ENCODE assay signal across 25 mouse cellular contexts in genomic region chr6:8640863-8641262, GRCm38 (mm10).
DNase-seq lines count a peak whose midpoint lies in the region; ATAC-seq and TF ChIP-seq lines count a peak whose summit lies in the region.
"Had no signal": no experiment of that assay in that cellular context is flagged by ENCODE, and none has a peak within 500 bp of the region (broad histone marks: within the 10 kb centered on the region; RNA-seq: fewer than 3 reads in every experiment).

No protein-coding gene starts in this region.

- ATAC-seq in forebrain, embryonic 11.5 days (replicated peaks; ENCODE audit: low FRiP score) = no peak
- 0 out of 2 replicates have a peak, but pooled peaks have one; percentile 26 for ATAC-seq in megakaryocyte progenitor cell, adult 5-6 weeks (replicated peaks; ENCODE audit: poor library complexity)
- no peak for ATAC-seq in inflammation-experienced regulatory T-cells, adult 6 months
- ATAC-seq: CD4-positive, CD25-positive, alpha-beta regulatory T cell, adult 4 months; forebrain, embryonic 15.5 days; hindbrain, embryonic 16.5 days had no signal

- peak; percentile 27 for DNase-seq in forebrain, embryonic 11.5 days (ENCODE audit: low spot score)
- no peak for DNase-seq in forebrain, embryonic 10.5 days (ENCODE audit: extremely low spot score, low spot score)
- DNase-seq in MEL (ENCODE audit: low read depth, low spot score) (peak; percentile 37), liver (no peak)
- no peak for DNase-seq in urinary bladder, postnatal 14 days (ENCODE audit: low spot score)
- DNase-seq: adrenal gland, postnatal 10 days; adrenal gland, postnatal 36 days; B cell, adult 2 months; cerebellum, adult 18-20 months; cerebellum, adult 9-10 months; cerebellum, postnatal 14 days; gastrocnemius, postnatal 25 days; heart, adult 18-20 months; heart, postnatal 10 days; heart, postnatal 36 days had no signal

- no peak overlapping the region for H3K27ac ChIP-seq in forebrain, embryonic 11.5 days (ENCODE audit: low read depth, low read length)
- no peak overlapping the region for H3K27ac ChIP-seq in forebrain, embryonic 10.5 days
- H3K27ac ChIP-seq in MEL (ENCODE audit: control insufficient read depth, low read depth, low read length) = peak overlapping the region; percentile 3; the same call in 1 of the 2 replicates
- H3K27ac ChIP-seq: forebrain, embryonic 12.5 days; forebrain, embryonic 15.5 days; heart, embryonic 15.5 days; hindbrain, embryonic 10.5 days; hindbrain, embryonic 13.5 days had no signal

- no peaks in the 10 kb centered on the region for H3K4me1 ChIP-seq in forebrain, embryonic 11.5 days (replicated peaks; ENCODE audit: control insufficient read depth, insufficient read depth, low read length)
- H3K4me1 ChIP-seq in forebrain, embryonic 10.5 days = peaks cover 12% of the 10 kb centered on the region
- peaks cover 0 to 14% of the 10 kb centered on the region in 2 experiments; a peak in 3 of 4 replicates for H3K4me1 ChIP-seq in MEL (ENCODE audit: control insufficient read depth in 1 of 2, insufficient read depth in 2 of 2, low read length in 2 of 2)
- H3K4me1 ChIP-seq: heart, embryonic 12.5 days; heart, embryonic 15.5 days; hindbrain, embryonic 13.5 days had no signal

- no peak for TF ChIP-seq RAD21 in MEL (IDR thresholded peaks at IDR 0.05; ENCODE audit: low read depth, low read length)

- H3K36me3 ChIP-seq in forebrain, embryonic 11.5 days (ENCODE audit: control insufficient read depth, insufficient read depth, low read length) = no peaks in the 10 kb centered on the region
- no peaks in the 10 kb centered on the region for H3K36me3 ChIP-seq in forebrain, embryonic 10.5 days (replicated peaks)
- peaks cover 0 to 12% of the 10 kb centered on the region in 2 experiments; a peak in 2 of 4 replicates for H3K36me3 ChIP-seq in MEL (ENCODE audit: control insufficient read depth in 1 of 2, insufficient read depth in 2 of 2, low read length in 2 of 2)
- H3K36me3 ChIP-seq: forebrain, embryonic 12.5 days; forebrain, embryonic 15.5 days; heart, embryonic 15.5 days; hindbrain, embryonic 10.5 days had no signal

- no peak overlapping the region for H3K9ac ChIP-seq in forebrain, embryonic 11.5 days (ENCODE audit: low read length)
- H3K9ac ChIP-seq in MEL (ENCODE audit: control insufficient read depth, low read depth, low read length, poor library complexity, severe bottlenecking) = no peak overlapping the region
- H3K9ac ChIP-seq: forebrain, embryonic 12.5 days; forebrain, embryonic 15.5 days; heart, embryonic 12.5 days; heart, embryonic 15.5 days; hindbrain, embryonic 13.5 days had no signal

- TF ChIP-seq POLR2A in MEL (IDR thresholded peaks at IDR 0.05; ENCODE audit: control insufficient read depth in 1 of 2, insufficient read depth in 1 of 2, low read depth in 1 of 2, low read length in 2 of 2, poor library complexity in 1 of 2) = no peak

- TF ChIP-seq CTCF in MEL (IDR thresholded peaks at IDR 0.05 in 2 of 3, conservative IDR thresholded peaks at IDR 0.05 in 1 of 3; ENCODE audit: control insufficient read depth in 1 of 3, insufficient read depth in 1 of 3, low read depth in 2 of 3, low read length in 3 of 3, poor library complexity in 1 of 3, severe bottlenecking in 1 of 3) = no peak

- no peaks in the 10 kb centered on the region for H3K27me3 ChIP-seq in forebrain, embryonic 11.5 days (ENCODE audit: control insufficient read depth, insufficient read depth, low read length)
- no peaks in the 10 kb centered on the region for H3K27me3 ChIP-seq in forebrain, embryonic 10.5 days (ENCODE audit: poor library complexity, severe bottlenecking)
- no peaks in the 10 kb centered on the region for H3K27me3 ChIP-seq in MEL (ENCODE audit: control insufficient read depth in 1 of 2, insufficient read depth in 2 of 2, low read length in 2 of 2)
- H3K27me3 ChIP-seq: forebrain, embryonic 12.5 days; forebrain, embryonic 15.5 days; heart, embryonic 12.5 days; heart, embryonic 15.5 days; hindbrain, embryonic 13.5 days had no signal

- H3K4me3 ChIP-seq in forebrain, embryonic 11.5 days (ENCODE audit: low read depth, low read length) = no peak overlapping the region
- no peak overlapping the region for H3K4me3 ChIP-seq in forebrain, embryonic 10.5 days
- H3K4me3 ChIP-seq in MEL (ENCODE audit: control insufficient read depth in 1 of 2, insufficient read depth in 1 of 2, low read depth in 2 of 2, low read length in 2 of 2) = no peak overlapping the region
- H3K4me3 ChIP-seq: forebrain, embryonic 12.5 days; forebrain, embryonic 15.5 days; heart, embryonic 12.5 days; heart, embryonic 15.5 days; hindbrain, embryonic 10.5 days; hindbrain, embryonic 13.5 days had no signal

- no peak overlapping the region for H3K4me2 ChIP-seq in forebrain, embryonic 11.5 days (ENCODE audit: low read depth, low read length, severe bottlenecking)
- H3K4me2 ChIP-seq: forebrain, embryonic 12.5 days; forebrain, embryonic 15.5 days; heart, embryonic 12.5 days; heart, embryonic 15.5 days; hindbrain, embryonic 13.5 days had no signal

- TF ChIP-seq EP300 in MEL (IDR thresholded peaks at IDR 0.05; ENCODE audit: low read depth in 1 of 2, low read length in 2 of 2) = peak in 1 of 2 experiments; percentile 54; a peak in 1 of 4 replicates

- no peaks in the 10 kb centered on the region for H3K79me2 ChIP-seq in MEL (ENCODE audit: control insufficient read depth, insufficient read depth, low read length, poor library complexity)

- no peaks in the 10 kb centered on the region for H3K9me3 ChIP-seq in forebrain, embryonic 11.5 days (ENCODE audit: control insufficient read depth, low read length)
- no peaks in the 10 kb centered on the region for H3K9me3 ChIP-seq in forebrain, embryonic 10.5 days
- H3K9me3 ChIP-seq in MEL (replicated peaks; ENCODE audit: insufficient read depth, low read length) = no peaks in the 10 kb centered on the region
- H3K9me3 ChIP-seq: forebrain, embryonic 12.5 days; forebrain, embryonic 15.5 days; heart, embryonic 12.5 days; heart, embryonic 15.5 days; hindbrain, embryonic 10.5 days had no signal

- 88% methylated on average over 5 of the region's 5 CpGs for WGBS in forebrain, embryonic 11.5 days
- WGBS in forebrain, embryonic 10.5 days = 88% methylated on average over 5 of the region's 5 CpGs

TF ChIP-seq in MEL, 35 proteins besides CTCF, POLR2A, EP300 and RAD21:
- TF ChIP-seq MYB (IDR thresholded peaks at IDR 0.05; ENCODE audit: low read depth, low read length) (no peak), RCOR1 (IDR thresholded peaks at IDR 0.05; ENCODE audit: low read depth, low read length) (0 out of 2 replicates have a peak, but pooled peaks have one; percentile 17), GABPA (IDR thresholded peaks at IDR 0.05; ENCODE audit: low read depth, low read length) (no peak), ETS1 (IDR thresholded peaks at IDR 0.05; ENCODE audit: low read depth, low read length) (0 out of 2 replicates have a peak, but pooled peaks have one; percentile 12)

Comparison
In these comparisons a context has a peak if more than half of its experiments do, and no peak if none do; other contexts are left out.
1. DNase-seq: peak in forebrain, embryonic 11.5 days (single experiment) and MEL (single experiment); none in forebrain, embryonic 10.5 days (single experiment), liver (single experiment) and urinary bladder, postnatal 14 days (single experiment).